Mouse (Mus musculus) hindbrain, embryonic 11.5 days (tissue): ENCODE data around the gene Prokr1. TPM values are rescaled to one million over a fixed set of nuclear protein-coding genes. Genes with fewer than 3 reads are reported as not detected.
"Not testable (repeated sequence)": the region's sequence is repeated elsewhere in the genome, so short reads cannot be mapped to it uniquely, and the experiment has no call there.

Experiments
- ATAC-seq: fragments of 200-750 bp; cut with Nextera tagmentation; 2 replicates; pipeline ENCODE4 v1.8.0; 2017; ENCODE audit warnings: mild to moderate bottlenecking, moderate TSS enrichment, moderate library complexity; ENCODE audit not compliant: low FRiP score
- DNase-seq: peaks from one replicate; pipeline ENCODE4 v3.0.0-alpha.2; 2015; ENCODE audit warnings: low spot score
- H3K27ac ChIP-seq: fragments of 300-500 bp; sonication (generic); 2 replicates; pipeline ENCODE4 v1.5.1; 2014; ENCODE audit warnings: mild to moderate bottlenecking, low read depth, low read length
- H3K27me3 ChIP-seq: fragments of 300-500 bp; sonication (generic); 2 replicates; pipeline ENCODE4 v1.6.1; 2014; ENCODE audit warnings: mild to moderate bottlenecking, low read length, moderate library complexity, mixed read lengths; ENCODE audit not compliant: control insufficient read depth, insufficient read depth
- H3K36me3 ChIP-seq: fragments of 300-500 bp; sonication (generic); 2 replicates; pipeline ENCODE4 v1.6.1; 2014; ENCODE audit warnings: mild to moderate bottlenecking, low read length, moderate library complexity, mixed read lengths; ENCODE audit not compliant: control insufficient read depth, insufficient read depth
- H3K4me1 ChIP-seq: fragments of 300-500 bp; sonication (generic); replicated peaks from 2 replicates; pipeline ENCODE4 v1.6.1; 2014; ENCODE audit warnings: low read length, mixed read lengths; ENCODE audit not compliant: control insufficient read depth, insufficient read depth
- H3K4me2 ChIP-seq: fragments of 300-500 bp; sonication (generic); replicated peaks from 2 replicates; pipeline ENCODE4 v1.6.1; 2014; ENCODE audit warnings: mild to moderate bottlenecking, low read depth, low read length
- H3K4me3 ChIP-seq: fragments of 300-500 bp; sonication (generic); 2 replicates; pipeline ENCODE4 v1.5.1; 2014; ENCODE audit warnings: low read depth, low read length
- H3K9ac ChIP-seq: fragments of 300-500 bp; sonication (generic); 2 replicates; pipeline ENCODE4 v1.6.1; 2014; ENCODE audit warnings: low read depth, low read length
- H3K9me3 ChIP-seq: fragments of 300-500 bp; sonication (generic); 2 replicates; pipeline ENCODE4 v1.6.1; 2016; ENCODE audit warnings: low read length; ENCODE audit not compliant: control insufficient read depth
- WGBS: fragments of 180-500 bp; shearing (Covaris S2); extraction: QIAGEN DNeasy Blood & Tissue Kit; methylation state at CpG from one replicate; pipeline ENCODE4 v1.1.7; 2014; 5-methylcytosine and 5-hydroxymethylcytosine counted together
- polyA plus RNA-seq: library from polyadenylated mRNA; unstranded; fragments of >200 nt; fragmentation: Nextera tagmentation; extraction: Ambion mirVana; gene quantifications from 2 replicates; pipeline ENCODE4 v1.2.1, GENCODE M21; 2014

Prokr1 gene
- polyA plus RNA-seq, 1 experiment from 2014 or later, result 3.6 TPM

DNA sequence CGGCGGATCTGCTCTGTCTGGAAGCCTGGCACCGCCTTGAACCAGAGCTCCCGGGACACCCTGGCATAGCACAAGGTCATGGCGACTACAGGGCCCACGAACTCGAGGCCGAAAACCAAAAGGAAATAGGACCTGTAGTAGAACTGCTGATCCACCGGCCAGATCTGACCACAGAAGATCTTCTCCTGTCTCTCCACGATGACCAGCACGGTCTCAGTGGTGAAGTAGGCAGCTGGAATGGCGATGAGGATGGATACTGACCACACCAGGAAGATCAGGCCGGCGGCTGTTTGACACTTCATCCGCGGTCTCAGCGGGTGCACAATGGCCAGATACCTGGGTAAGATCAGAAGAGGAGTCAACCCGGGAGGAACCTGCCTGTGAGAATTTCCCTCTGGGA is 9.0 kb downstream of the Prokr1 start:
- Histone ChIP-seq H3K9ac (no peak overlapping the region), H3K4me3 (no peak overlapping the region), H3K27ac (no peak overlapping the region), H3K9me3 (no peaks in the 10 kb centered on the region), H3K27me3 (no peaks in the 10 kb centered on the region), H3K4me1 (no peaks in the 10 kb centered on the region), H3K4me2 (no peak overlapping the region), H3K36me3 (no peaks in the 10 kb centered on the region)
- whole genome bisulfite sequencing, result 80% methylated on average over 18 of the region's 18 CpGs
- DNase-seq (no peak), ATAC-seq (no peak)

DNA sequence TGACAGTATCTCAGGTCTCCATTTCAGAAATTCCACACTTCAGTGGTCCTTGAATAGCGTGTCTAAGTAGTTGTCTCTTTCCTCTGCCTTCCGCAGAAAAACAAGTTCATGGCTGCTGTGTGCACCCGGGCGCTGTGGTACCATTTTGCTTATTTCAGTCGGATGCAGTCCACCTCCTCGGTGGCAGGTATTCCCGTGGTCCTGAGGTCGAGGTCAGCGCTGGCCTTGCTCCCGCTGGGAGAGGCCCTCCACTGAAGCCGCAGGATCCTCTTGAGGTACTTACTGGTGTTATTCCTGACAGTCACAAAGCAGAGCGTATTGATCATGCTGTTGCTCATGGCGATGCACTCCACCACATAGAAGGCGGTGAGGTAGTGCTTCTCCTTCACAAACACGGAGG is 9.5 kb downstream of the Prokr1 start:
- Histone ChIP-seq H3K4me1 (no peaks in the 10 kb centered on the region), H3K4me3 (no peak overlapping the region), H3K27me3 (no peaks in the 10 kb centered on the region), H3K9ac (no peak overlapping the region), H3K27ac (no peak overlapping the region), H3K9me3 (no peaks in the 10 kb centered on the region), H3K36me3 (no peaks in the 10 kb centered on the region), H3K4me2 (no peak overlapping the region)
- 87% methylated on average over 15 of the region's 15 CpGs for WGBS
- ATAC-seq (no peak), DNase-seq (no peak)

DNA sequence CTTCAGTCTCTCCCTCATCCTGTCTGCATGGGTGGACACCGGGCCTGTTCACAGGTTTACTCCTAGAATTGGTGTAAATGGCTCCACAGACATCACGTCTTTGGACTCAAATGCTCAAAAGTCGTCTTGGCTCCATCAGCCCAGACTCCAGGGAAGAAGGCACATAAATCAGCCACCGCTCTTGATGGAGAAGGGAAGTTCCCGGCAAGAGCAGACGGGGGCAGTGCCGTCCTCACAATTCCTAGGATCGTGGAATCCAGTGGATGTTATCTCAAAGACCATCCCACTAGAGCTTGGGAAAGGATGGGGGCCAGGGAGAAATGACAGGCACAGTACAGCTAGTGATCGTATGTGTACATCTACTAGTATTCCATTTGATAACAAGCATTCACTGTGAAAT is 12.3 kb downstream of the Prokr1 start:
- no peak overlapping the region for H3K4me2 ChIP-seq
- DNase-seq (peak; percentile 33), ATAC-seq (no peak)
- WGBS, result 38% methylated on average over 9 of the region's 9 CpGs
- H3K27ac ChIP-seq, result no peak overlapping the region
- H3K9ac ChIP-seq, result no peak overlapping the region
- H3K4me1 ChIP-seq, result no peaks in the 10 kb centered on the region
- no peaks in the 10 kb centered on the region for H3K9me3 ChIP-seq
- no peaks in the 10 kb centered on the region for H3K27me3 ChIP-seq
- H3K36me3 ChIP-seq, result no peaks in the 10 kb centered on the region
- H3K4me3 ChIP-seq, result no peak overlapping the region

DNA sequence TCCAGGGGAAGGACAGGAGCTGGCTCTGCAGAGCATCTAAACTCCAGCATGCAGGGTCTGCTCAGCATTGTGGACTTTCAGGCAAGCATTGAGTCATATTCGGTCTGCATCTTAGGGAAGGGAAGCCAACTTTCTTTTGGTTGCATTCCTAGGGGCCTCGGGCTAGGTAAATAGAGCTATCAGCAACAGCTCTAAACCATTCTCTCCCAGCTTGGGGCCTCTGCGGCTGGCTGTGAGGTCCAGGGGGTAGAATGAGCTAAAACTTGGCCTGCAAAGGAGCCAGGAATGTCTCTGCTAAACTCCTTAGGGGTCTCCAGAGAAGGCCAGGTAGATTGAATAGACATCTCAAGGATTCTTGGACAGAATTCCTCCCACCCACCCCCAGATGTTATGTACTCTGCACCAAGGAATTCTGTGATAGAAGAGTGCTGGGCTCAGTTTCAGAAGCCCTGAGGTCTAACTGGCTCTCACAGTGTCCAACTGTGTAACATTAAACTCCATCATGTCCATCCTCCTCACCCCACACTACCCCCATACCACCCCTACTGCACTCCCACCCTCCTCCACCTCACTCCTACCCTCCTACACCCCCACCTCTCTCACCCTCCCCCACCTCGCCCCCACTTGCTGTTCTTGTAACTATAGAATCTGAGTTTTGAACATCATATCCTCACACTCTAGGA is 13.8 kb downstream of the Prokr1 start:
- Histone ChIP-seq H3K4me1 (no peaks in the 10 kb centered on the region), H3K9me3 (no peaks in the 10 kb centered on the region), H3K4me3 (no peak overlapping the region), H3K27ac (no peak overlapping the region), H3K9ac (no peak overlapping the region), H3K36me3 (no peaks in the 10 kb centered on the region), H3K4me2 (no peak overlapping the region), H3K27me3 (no peaks in the 10 kb centered on the region)
- ATAC-seq (no peak), DNase-seq (no peak)
- WGBS, result 46% methylated on average over 4 of the region's 4 CpGs

DNA sequence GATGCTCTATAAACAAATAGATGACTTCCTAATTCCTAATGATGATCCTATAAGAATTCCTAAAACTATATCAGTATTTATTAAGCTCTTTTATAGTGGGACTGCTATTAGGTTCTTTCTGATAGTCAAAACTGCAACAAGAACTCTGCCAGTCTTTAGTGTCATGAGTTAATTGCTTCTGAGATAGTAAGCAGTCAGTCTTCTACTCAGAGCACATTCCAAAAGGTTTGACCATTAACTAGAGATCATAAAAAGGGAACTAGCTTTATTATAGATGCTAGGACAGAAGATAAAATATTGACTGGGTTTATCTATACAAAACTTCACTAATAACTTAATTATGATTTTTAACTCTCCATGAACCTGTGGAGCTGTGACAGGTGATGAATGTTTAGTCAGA is 18.7 kb downstream of the Prokr1 start:
- H3K27me3 ChIP-seq, H3K27ac ChIP-seq, H3K9ac ChIP-seq, ATAC-seq, DNase-seq, H3K9me3 ChIP-seq, H3K4me3 ChIP-seq, H3K4me1 ChIP-seq, H3K36me3 ChIP-seq, H3K4me2 ChIP-seq: not testable (repeated sequence)

DNA sequence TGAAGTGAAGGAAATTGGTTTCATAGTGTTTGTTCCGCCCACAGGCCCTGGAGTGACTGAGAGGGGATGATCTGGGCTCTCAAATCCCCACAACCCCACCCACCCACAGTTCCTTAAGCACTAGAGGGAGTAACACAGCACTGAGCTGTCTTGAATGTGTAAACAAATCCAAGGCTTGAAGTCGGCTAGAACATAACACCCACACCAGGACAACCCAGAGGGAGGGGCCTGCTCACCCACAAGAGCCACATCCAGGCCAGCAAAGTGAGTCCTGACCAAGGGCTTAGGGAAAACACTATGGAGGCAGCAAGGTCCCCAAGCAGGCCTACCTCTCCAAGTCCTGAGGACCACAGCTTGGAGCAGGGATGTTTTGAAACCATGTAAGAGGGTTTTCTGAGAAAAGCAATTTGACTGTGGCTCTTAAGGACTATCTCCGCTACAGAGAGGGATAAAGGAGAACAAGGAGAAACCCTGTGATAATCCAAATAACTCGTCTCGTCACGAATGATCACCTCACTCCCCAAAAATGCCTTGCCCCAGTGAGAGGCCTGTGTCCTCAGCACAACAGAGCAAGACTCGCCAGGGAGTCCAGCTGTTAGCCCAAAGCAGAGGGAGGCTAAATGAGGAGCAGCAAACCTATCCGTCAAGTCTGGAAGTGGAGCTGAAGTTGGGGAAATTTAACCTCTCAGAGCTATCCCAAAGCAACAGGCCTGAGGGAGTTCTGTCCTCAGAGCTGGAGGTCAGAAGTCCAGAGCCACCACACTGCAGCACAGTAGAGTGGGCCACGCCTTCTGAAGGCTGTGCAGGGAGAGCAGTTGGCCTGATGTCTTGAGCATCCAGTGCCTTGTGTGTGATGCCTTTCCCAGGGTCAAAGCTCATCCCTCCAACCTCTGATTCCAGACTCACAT is 22.6 kb downstream of the Prokr1 start:
- Histone ChIP-seq H3K27ac (no peak overlapping the region), H3K4me2 (no peak overlapping the region), H3K9ac (no peak overlapping the region), H3K27me3 (no peaks in the 10 kb centered on the region), H3K36me3 (no peaks in the 10 kb centered on the region), H3K9me3 (no peaks in the 10 kb centered on the region), H3K4me1 (no peaks in the 10 kb centered on the region), H3K4me3 (no peak overlapping the region)
- ATAC-seq, result no peak
- WGBS, result 63% methylated on average over 9 of the region's 9 CpGs
- no peak for DNase-seq

DNA sequence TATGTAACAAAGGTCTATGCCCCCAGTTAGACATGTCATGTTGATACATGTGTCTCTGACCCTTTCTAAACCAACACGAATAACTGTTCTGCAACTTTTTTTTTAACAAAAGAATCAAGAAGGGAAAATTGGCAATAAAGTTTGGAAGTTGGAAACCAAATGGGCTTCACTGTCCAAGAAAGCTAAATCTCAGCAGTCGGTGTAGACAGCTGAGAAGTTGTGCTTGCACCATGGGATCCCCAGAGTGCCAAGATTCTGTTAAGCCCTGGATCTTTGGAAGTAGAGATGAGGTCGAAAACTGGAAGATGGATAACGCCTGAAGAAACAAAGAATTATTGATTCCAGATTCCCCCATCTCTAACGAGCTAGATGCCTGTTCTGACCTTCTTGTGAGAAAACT is 25.4 kb downstream of the Prokr1 start:
- Histone ChIP-seq H3K4me1 (no peaks in the 10 kb centered on the region), H3K27ac (no peak overlapping the region), H3K9me3 (no peaks in the 10 kb centered on the region), H3K4me3 (no peak overlapping the region), H3K9ac (no peak overlapping the region), H3K4me2 (no peak overlapping the region), H3K27me3 (no peaks in the 10 kb centered on the region), H3K36me3 (no peaks in the 10 kb centered on the region)
- ATAC-seq (no peak), DNase-seq (no peak)
- WGBS, result 86% methylated on average over 5 of the region's 5 CpGs

DNA sequence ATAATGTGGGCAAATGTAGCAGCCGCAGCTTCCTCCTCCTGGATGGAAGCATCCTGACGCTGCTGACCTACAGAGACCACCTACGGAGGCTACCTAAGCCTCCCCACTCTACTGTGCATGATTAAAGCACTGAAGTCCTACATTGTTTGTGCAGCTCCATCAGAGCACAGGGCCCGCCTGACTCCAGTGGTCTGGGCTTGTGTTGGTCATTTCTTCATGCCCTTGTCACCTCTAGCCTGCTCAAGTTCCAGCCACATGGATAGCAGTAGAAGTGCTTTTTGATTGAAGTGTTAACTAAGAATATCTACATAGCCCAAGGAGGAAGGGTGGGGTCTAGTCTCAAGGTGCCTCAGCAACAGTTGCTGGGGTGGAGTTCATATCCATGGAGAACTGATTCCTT is 26.2 kb downstream of the Prokr1 start:
- H3K36me3 ChIP-seq, result no peaks in the 10 kb centered on the region
- DNase-seq (no peak), ATAC-seq (no peak)
- H3K4me1 ChIP-seq, result no peaks in the 10 kb centered on the region
- no peaks in the 10 kb centered on the region for H3K27me3 ChIP-seq
- no peaks in the 10 kb centered on the region for H3K9me3 ChIP-seq
- H3K27ac ChIP-seq, result no peak overlapping the region
- no peak overlapping the region for H3K9ac ChIP-seq
- 89% methylated on average over 4 of the region's 4 CpGs for whole genome bisulfite sequencing
- H3K4me3 ChIP-seq, result no peak overlapping the region
- H3K4me2 ChIP-seq, result no peak overlapping the region

DNA sequence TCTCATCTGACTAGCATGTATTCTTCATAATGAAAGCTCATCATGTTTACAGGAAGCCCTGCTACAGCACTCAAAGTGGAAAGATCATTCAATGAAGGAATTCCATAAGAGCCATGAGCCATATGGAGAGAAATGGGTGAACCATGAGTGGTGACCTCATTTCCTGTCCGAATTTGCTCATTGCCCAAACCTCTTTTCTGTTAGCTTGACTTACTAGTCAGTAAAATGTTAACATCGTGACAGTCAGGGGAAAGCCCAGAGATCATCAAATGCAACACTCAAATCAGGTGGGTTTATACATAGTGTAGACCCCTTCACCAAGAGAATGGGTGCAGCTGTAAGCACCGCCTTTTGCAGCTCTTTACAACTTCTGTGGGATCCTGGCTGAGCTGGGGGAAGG is 36.8 kb downstream of the Prokr1 start:
- no peaks in the 10 kb centered on the region for H3K36me3 ChIP-seq
- WGBS, result 83% methylated on average over 3 of the region's 3 CpGs

More for the DNA sequence above, 36.8 kb downstream of the Prokr1 start:
- no peak for ATAC-seq
- Histone ChIP-seq H3K4me3 (no peak overlapping the region), H3K27ac (no peak overlapping the region), H3K27me3 (no peaks in the 10 kb centered on the region), H3K4me1 (no peaks in the 10 kb centered on the region), H3K9me3 (no peaks in the 10 kb centered on the region), H3K9ac (no peak overlapping the region), H3K4me2 (no peak overlapping the region)
- no peak for DNase-seq
